Comparison of ENCODE assay signal across 8 mouse cellular contexts in the genomic region with DNA sequence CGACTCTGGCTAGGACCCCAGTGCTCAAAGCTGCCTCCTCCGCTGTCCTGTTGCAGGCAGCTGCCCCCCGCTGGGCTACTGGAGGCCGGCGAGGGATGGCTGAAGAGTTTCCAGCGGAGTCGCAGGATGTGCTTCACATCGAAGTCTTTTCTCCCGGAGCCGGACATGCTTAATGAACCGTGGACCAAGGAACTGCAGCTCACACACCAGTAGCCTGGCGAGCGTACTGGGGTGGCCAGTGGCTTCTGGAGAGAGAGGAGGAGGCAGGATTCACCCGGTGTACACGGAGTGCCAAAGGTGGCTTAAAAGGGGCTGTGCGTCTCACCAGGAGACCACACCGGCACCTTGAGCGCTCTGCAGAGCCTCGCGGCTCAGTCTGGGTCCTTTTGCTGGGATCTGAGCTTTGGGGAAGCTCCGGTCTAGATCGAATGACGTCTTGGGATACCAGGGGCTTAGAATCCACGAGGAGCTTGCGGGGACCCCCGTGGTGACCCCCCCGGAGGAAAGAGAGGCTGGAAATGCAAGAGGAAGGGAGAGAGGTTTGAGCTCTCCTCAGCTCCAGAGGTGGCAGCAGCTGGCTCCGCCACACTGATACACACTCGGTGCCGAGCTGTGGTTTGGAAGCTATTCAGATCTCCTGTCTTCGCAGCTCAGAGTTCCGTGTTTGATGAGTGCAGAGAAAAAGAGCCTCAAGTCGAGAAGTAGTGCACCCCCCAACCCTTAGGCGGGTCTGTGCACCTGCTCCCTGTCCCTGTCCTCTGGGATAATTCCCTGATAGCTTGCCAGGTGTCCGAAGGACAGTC. TPM values are rescaled to one million over a fixed set of nuclear protein-coding genes. Genes with fewer than 3 reads are reported as not detected.
DNase-seq lines count a peak whose midpoint lies in the region; ATAC-seq and TF ChIP-seq lines count a peak whose summit lies in the region.

No protein-coding gene starts in this region.

- peak; percentile 18 to 36 for DNase-seq in layer of hippocampus, postnatal 10 days (ENCODE audit: low spot score in 2 of 2)
- DNase-seq in layer of hippocampus, adult 9-11 months, result no peak
- peak; percentile 30 for DNase-seq in frontal cortex, postnatal 36 days (ENCODE audit: low spot score in 2 of 2)
- peak; percentile 4 to 20 for DNase-seq in right cerebral cortex, postnatal 36 days (ENCODE audit: low spot score in 2 of 2)
- no peak for DNase-seq in urinary bladder, postnatal 36 days (ENCODE audit: low spot score in 2 of 2)
- no peak for DNase-seq in layer of hippocampus, adult 9-10 months (ENCODE audit: low spot score)

- no peak overlapping the region; the same call in 1 of the 2 replicates for H3K27ac ChIP-seq in cortical plate, adult 2 months (ENCODE audit: insufficient read depth, low read length)
- no peak overlapping the region for H3K27ac ChIP-seq in liver, embryonic 12.5 days

- H3K4me2 ChIP-seq in liver, embryonic 12.5 days, result peak overlapping the region; percentile 50

- no peaks in the 10 kb centered on the region for H3K4me1 ChIP-seq in cortical plate, adult 2 months (ENCODE audit: control insufficient read depth, insufficient read depth, low read length)
- H3K4me1 ChIP-seq in liver, embryonic 12.5 days, result no peaks in the 10 kb centered on the region

- no peaks in the 10 kb centered on the region for H3K36me3 ChIP-seq in liver, embryonic 12.5 days

- TF ChIP-seq POLR2A in cortical plate, adult 2 months (IDR thresholded peaks at IDR 0.05; ENCODE audit: extremely low read depth, insufficient read depth, low read length), result no peak

- H3K27me3 ChIP-seq in liver, embryonic 12.5 days (replicated peaks), result peaks cover 19% of the 10 kb centered on the region

- ATAC-seq in liver, embryonic 12.5 days, result no peak

- no peaks in the 10 kb centered on the region for H3K9me3 ChIP-seq in liver, embryonic 12.5 days (replicated peaks)

- H3K4me3 ChIP-seq in cortical plate, adult 2 months (ENCODE audit: insufficient read depth, low read length), result peak overlapping the region; percentile 59
- 0 out of 2 replicates have a peak overlapping the region, but pooled peaks have one; percentile 13 for H3K4me3 ChIP-seq in liver, embryonic 12.5 days

- H3K9ac ChIP-seq in liver, embryonic 12.5 days, result no peak overlapping the region

- TF ChIP-seq CTCF in cortical plate, adult 2 months (IDR thresholded peaks at IDR 0.05; ENCODE audit: extremely low read depth, insufficient read depth, low read length), result no peak

- WGBS in liver, embryonic 12.5 days (ENCODE audit: insufficient replicate concordance), result 6% methylated on average over 35 of the region's 35 CpGs

RNA-seq across cellular contexts. Expression of gene Klhl1, which starts 0.6 kb away (rescaled TPM):
- total RNA-seq in layer of hippocampus, postnatal 10 days (2021), result 1 to 10 TPM in 1 of 2 experiments, under 1 TPM in 1; 0.94 to 1.0 TPM
- 1.1 and 1.3 TPM in 2 replicates for polyA plus RNA-seq in cortical plate, adult 2 months (2012; rRNA removed)
- not detected in 2 replicates for polyA plus RNA-seq in liver, embryonic 12.5 days (2016; fragmentation: Nextera tagmentation; extraction: Ambion mirVana)

Comparison
In these comparisons a context has a peak if more than half of its experiments do, and no peak if none do; other contexts are left out.
1. DNase-seq: peak in layer of hippocampus, postnatal 10 days (2 of 2), frontal cortex, postnatal 36 days (2 of 2) and right cerebral cortex, postnatal 36 days (2 of 2); none in layer of hippocampus, adult 9-11 months (single experiment), urinary bladder, postnatal 36 days (0 of 2) and layer of hippocampus, adult 9-10 months (single experiment).